Mouse (Mus musculus) heart, embryonic 14.5 days (tissue): ENCODE measurements around the gene Ccdc33. TPM values are rescaled to one million over a fixed set of nuclear protein-coding genes. Genes with fewer than 3 reads are reported as not detected.

Experiments used
- ATAC-seq: fragments of 200-750 bp; cut with Nextera tagmentation; 2 replicates; pipeline ENCODE4 v1.8.0; 2017; ENCODE audit warnings: low read depth, moderate TSS enrichment; ENCODE audit not compliant: insufficient number of reproducible peaks, insufficient read depth, low FRiP score
- H3K27ac ChIP-seq, 2 experiments: fragments of 200-500 bp in 1 of 2; fragments of 300-500 bp in 1 of 2; sonication (generic) in 1 of 2; replicated peaks in 1 of 2; 2 replicates each; pipeline ENCODE4 v1.5.1; 2012 to 2014; ENCODE audit warnings: low read depth in 2 of 2, low read length in 2 of 2, control low read depth in 1 of 2, mild to moderate bottlenecking in 1 of 2, mixed read lengths in 1 of 2; ENCODE audit not compliant: control insufficient read depth in 1 of 2, insufficient read depth in 1 of 2
- H3K27me3 ChIP-seq: fragments of 300-500 bp; sonication (generic); 2 replicates; pipeline ENCODE4 v1.6.1; 2014; ENCODE audit warnings: mild to moderate bottlenecking, low read length, control low read depth; ENCODE audit not compliant: control insufficient read depth, insufficient read depth
- H3K36me3 ChIP-seq: fragments of 300-500 bp; sonication (generic); 2 replicates; pipeline ENCODE4 v1.6.1; 2014; ENCODE audit warnings: mild to moderate bottlenecking, control low read depth, low read length, mixed read lengths; ENCODE audit not compliant: control insufficient read depth, insufficient read depth
- H3K4me1 ChIP-seq, 2 experiments: fragments of 200-500 bp in 1 of 2; fragments of 300-500 bp in 1 of 2; sonication (generic) in 1 of 2; 2 replicates each; pipeline ENCODE4 v1.6.1; 2012 to 2014; ENCODE audit warnings: low read length in 2 of 2, control low read depth in 1 of 2, mixed read lengths in 1 of 2; ENCODE audit not compliant: control insufficient read depth in 2 of 2, insufficient read depth in 2 of 2
- H3K4me2 ChIP-seq: fragments of 300-500 bp; sonication (generic); 2 replicates; pipeline ENCODE4 v1.6.1; 2014; ENCODE audit warnings: mild to moderate bottlenecking, low read length
- H3K4me3 ChIP-seq, 2 experiments: fragments of 200-500 bp in 1 of 2; fragments of 300-500 bp in 1 of 2; sonication (generic) in 1 of 2; 2 replicates each; pipeline ENCODE4 v1.5.1; 2012 to 2014; ENCODE audit warnings: low read length in 2 of 2, mild to moderate bottlenecking in 2 of 2, control low read depth in 1 of 2, low read depth in 1 of 2, moderate library complexity in 1 of 2; ENCODE audit not compliant: control insufficient read depth in 1 of 2, insufficient read depth in 1 of 2
- H3K9ac ChIP-seq: fragments of 300-500 bp; sonication (generic); 2 replicates; pipeline ENCODE4 v1.6.1; 2014; ENCODE audit warnings: mild to moderate bottlenecking, low read length
- H3K9me3 ChIP-seq: fragments of 300-500 bp; sonication (generic); 2 replicates; pipeline ENCODE4 v1.6.1; 2016; ENCODE audit warnings: low read length, control low read depth; ENCODE audit not compliant: control insufficient read depth
- WGBS: fragments of 180-500 bp; shearing (Covaris S2); extraction: QIAGEN DNeasy Blood & Tissue Kit; methylation state at CpG from one replicate; pipeline ENCODE4 v1.1.7; 2014; 5-methylcytosine and 5-hydroxymethylcytosine counted together
- polyA plus RNA-seq: library from polyadenylated mRNA; unstranded; fragments of >200 nt; fragmentation: Nextera tagmentation; extraction: Ambion mirVana; gene quantifications from 2 replicates; pipeline ENCODE4 v1.2.1, GENCODE M21; 2014

Gene Ccdc33
- polyA plus RNA-seq, 1 experiment from 2014 or later, result not detected

DNA sequence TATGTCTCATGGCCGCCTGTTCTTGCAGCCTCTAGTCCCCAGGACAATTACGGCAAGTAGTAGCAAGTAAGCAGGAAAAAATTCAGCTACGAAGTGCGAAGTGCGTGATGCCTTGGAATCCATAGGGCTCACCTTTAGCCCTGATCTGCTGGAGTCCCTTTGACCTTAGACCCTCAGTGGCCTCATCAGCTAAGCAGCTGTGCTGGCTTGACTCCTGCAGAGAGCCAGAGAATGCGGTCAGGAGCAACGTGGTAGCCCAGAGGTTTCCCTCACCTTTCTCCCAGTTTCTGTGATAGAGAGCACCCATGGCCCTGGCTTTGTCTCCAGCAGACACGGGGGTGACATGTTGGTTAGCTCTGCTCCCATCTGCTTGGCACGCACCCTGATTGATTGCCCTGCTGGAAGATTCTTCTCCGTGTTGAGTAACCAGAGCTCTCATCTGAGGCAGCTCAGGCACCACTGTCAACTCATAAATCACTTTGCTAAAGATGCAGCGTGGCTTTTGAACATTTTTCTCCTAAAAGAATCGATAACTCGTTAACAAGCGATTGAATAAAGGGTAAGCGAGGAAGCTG lies 12.9 kb downstream of the Ccdc33 start:
- Histone ChIP-seq H3K9me3 (no peaks in the 10 kb centered on the region), H3K9ac (no peak overlapping the region), H3K4me3 (no peak overlapping the region), H3K4me1 (no peaks in the 10 kb centered on the region), H3K36me3 (no peaks in the 10 kb centered on the region), H3K4me2 (no peak overlapping the region), H3K27me3 (no peaks in the 10 kb centered on the region), H3K27ac (no peak overlapping the region)
- 74% methylated on average over 15 of the region's 15 CpGs for WGBS
- no peak for ATAC-seq

DNA sequence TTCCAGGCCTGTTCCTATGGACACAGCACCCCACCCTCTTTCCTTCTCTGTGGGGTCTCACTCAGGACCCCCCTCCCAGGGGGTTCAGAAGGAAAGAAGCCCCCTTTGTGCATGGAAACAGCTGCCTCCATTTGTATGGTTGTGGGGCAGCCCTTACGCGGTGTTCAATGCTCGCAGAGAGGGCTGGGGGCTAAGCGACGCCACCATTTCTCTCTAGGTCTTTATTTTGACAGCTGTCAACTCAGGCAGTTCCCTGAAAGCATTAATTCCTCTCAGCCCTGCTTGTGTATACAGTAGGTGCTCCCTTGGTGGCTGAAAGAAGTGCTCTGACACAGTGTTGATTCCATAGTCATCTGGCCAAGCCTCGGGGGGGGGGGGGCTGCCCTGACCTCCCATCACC lies 15.0 kb downstream of the Ccdc33 start:
- H3K36me3 ChIP-seq, result no peaks in the 10 kb centered on the region
- H3K9ac ChIP-seq, result no peak overlapping the region
- H3K27me3 ChIP-seq, result no peaks in the 10 kb centered on the region
- H3K4me2 ChIP-seq, result no peak overlapping the region
- no peak overlapping the region for H3K4me3 ChIP-seq
- no peak overlapping the region for H3K27ac ChIP-seq
- H3K4me1 ChIP-seq, result peaks cover 6 to 9% of the 10 kb centered on the region in 2 experiments; a peak in 2 of 4 replicates
- ATAC-seq, result no peak
- H3K9me3 ChIP-seq, result no peaks in the 10 kb centered on the region
- 70% methylated on average over 6 of the region's 6 CpGs for WGBS

DNA sequence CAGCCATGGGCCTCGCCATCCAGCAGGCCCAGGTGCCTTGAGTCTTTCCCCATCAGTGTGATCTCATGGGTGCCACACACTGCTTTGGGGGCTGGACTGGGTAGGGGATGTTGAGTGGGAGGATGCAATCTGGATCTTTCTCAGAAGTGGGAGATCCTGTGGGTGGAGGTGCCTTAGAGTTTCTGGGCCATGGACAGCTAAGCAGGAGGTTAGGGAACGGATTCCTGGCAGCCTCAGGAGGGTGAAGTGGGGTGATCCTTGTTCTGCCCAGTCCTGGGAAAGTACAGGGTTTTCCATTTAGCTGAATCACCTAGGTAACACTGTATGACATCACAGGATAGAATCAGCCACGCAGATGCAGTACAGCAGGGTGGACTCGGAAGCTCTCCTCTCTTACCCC lies 16.6 kb downstream of the Ccdc33 start:
- ATAC-seq, result no peak
- Histone ChIP-seq H3K4me2 (no peak overlapping the region), H3K27me3 (peaks cover 1% of the 10 kb centered on the region; the same call in 1 of the 2 replicates), H3K9me3 (no peaks in the 10 kb centered on the region), H3K27ac (no peak overlapping the region), H3K4me1 (peaks cover 6 to 9% of the 10 kb centered on the region in 2 experiments; a peak in 2 of 4 replicates), H3K36me3 (no peaks in the 10 kb centered on the region), H3K4me3 (no peak overlapping the region), H3K9ac (no peak overlapping the region)
- WGBS, result 69% methylated on average over 4 of the region's 4 CpGs

DNA sequence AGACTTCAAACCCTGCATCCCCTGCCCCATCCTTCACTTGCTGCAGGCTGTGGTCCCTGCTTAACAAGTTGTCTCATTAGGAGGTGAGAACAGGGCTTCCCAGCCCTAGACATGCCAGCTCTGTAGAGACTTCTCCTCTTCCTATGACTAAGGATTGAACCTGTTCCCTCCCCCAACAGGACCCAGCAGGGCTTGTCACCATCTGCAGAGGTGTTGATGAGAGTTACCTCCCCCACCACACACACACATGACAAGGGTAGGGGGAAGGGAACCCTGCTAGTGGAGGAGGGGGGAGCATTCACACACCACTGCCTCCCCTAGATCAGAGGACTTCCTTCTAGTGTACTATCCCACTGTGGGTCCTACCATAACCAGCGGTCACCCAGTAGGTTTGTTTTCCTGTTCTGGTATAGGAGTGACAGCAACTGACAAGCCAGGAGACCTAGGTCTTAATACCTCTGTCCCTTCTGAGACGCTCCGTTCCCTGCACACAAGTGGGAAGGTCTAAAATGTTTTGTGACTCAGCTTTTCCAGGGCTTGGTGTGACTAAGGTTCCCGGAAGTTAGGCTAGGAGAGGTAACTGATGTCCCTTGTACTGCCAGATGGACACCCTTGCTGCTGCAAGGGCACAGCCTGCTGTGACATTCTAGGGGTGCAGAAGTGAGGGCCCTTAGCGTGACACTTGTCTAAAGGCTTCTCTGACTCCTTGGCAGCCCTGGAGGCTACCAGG lies 18.6 kb downstream of the Ccdc33 start:
- Histone ChIP-seq H3K27me3 (peaks cover 5% of the 10 kb centered on the region; the same call in 1 of the 2 replicates), H3K27ac (no peak overlapping the region), H3K36me3 (no peaks in the 10 kb centered on the region), H3K9me3 (no peaks in the 10 kb centered on the region), H3K4me1 (peaks cover 6 to 9% of the 10 kb centered on the region in 2 experiments; a peak in 2 of 4 replicates), H3K4me3 (no peak overlapping the region), H3K9ac (no peak overlapping the region), H3K4me2 (no peak overlapping the region)
- 49% methylated on average over 5 of the region's 5 CpGs for WGBS
- no peak for ATAC-seq

DNA sequence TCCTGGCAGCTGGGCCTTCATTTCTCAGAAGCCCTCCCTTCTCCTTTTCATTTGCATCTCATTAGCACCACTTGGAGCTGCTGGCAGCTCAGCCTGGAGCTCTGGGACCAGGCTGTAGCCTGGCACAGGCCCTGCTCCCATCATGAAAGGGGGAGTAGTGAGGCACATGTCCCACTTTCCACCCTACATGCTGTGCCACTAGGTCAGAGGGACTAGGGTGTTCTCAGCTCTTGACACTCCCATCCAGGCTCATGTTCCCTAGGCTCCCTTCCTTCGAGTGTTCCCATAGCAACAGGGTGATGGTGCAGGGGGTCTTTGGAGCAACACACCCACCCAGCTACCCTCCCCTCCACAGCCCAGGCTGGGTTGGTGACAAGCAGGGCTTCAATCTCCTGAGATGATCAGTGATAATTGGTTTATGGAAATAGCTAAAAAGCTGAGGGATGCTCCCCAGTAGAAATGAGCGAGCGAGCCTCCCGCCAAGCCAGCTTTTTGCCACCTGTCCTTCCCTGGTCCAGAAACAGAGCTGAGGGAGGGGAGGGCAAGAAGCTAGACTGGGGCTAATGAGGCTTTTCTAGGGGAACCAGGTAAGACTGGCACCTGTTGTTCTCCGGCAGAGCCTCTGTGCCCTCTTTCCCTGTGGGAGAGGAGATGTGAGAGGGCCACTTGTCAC lies 21.9 kb downstream of the Ccdc33 start:
- no peak overlapping the region for H3K4me2 ChIP-seq
- no peak for ATAC-seq
- H3K4me3 ChIP-seq, result no peak overlapping the region
- no peak overlapping the region for H3K9ac ChIP-seq
- no peaks in the 10 kb centered on the region for H3K9me3 ChIP-seq
- no peaks in the 10 kb centered on the region for H3K36me3 ChIP-seq
- H3K4me1 ChIP-seq, result peaks cover 6 to 11% of the 10 kb centered on the region in 2 experiments; a peak in 2 of 4 replicates
- 59% methylated on average over 5 of the region's 5 CpGs for WGBS
- H3K27ac ChIP-seq, result no peak overlapping the region
- peaks cover 5% of the 10 kb centered on the region; the same call in 1 of the 2 replicates for H3K27me3 ChIP-seq

DNA sequence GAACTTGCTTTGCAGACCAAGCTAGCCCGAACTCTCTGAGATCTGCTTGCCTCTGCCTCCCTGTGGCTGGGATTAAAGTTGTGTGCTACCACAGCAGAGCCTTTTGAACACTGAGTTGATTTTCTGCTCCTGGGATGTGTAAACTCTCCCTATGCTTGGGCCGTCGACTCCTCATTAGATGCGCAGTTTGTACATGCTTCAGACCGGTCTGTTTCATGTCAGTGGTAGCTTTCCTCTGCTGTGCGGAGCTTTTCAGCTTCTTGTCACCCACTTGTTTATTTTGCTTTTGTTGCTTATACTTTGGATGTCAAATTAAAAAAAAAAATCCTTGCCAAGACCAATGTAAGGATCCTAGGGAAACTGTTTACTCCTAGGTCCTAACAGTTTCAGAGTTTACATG lies 22.6 kb downstream of the Ccdc33 start:
- Histone ChIP-seq H3K4me2 (no peak overlapping the region), H3K9ac (no peak overlapping the region), H3K4me3 (no peak overlapping the region), H3K36me3 (no peaks in the 10 kb centered on the region), H3K27ac (no peak overlapping the region), H3K27me3 (peaks cover 5% of the 10 kb centered on the region; the same call in 1 of the 2 replicates), H3K4me1 (peaks cover 6 to 11% of the 10 kb centered on the region in 2 experiments; a peak in 2 of 4 replicates), H3K9me3 (no peaks in the 10 kb centered on the region)
- ATAC-seq, result no peak
- 67% methylated on average over 6 of the region's 6 CpGs for WGBS

DNA sequence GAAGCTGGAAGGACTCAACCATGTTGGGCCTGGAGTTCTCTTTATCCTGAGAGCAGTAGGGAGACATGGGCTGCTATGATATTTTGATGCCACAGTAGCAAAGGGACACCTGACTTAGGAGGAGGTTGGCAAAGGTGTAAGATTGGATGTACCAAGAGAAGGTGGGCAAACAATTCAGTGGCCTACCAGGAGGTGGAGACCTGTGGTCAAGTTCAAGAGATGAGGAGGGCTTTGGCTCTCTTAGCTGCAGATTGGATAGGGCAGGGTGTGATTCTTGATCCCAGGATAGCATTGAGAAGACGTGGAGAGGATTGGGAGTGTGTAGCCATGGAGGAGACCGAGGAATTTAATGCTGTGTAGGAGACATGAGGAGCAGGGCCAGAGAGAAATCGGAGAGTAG lies 24.8 kb downstream of the Ccdc33 start:
- ATAC-seq, result no peak
- Histone ChIP-seq H3K4me1 (0 out of 4 replicates have a peak, but pooled peaks cover 0 to 2% of the 10 kb centered on the region in 2 experiments), H3K9ac (no peak overlapping the region), H3K36me3 (no peaks in the 10 kb centered on the region), H3K4me3 (no peak overlapping the region), H3K4me2 (no peak overlapping the region), H3K27ac (no peak overlapping the region), H3K27me3 (peaks cover 8% of the 10 kb centered on the region; the same call in 1 of the 2 replicates), H3K9me3 (no peaks in the 10 kb centered on the region)
- WGBS, result 69% methylated on average over 3 of the region's 3 CpGs
